Mouse (Mus musculus) monocyte, adult 5-6 weeks (primary cell): ENCODE results near the gene Usp37. TPM values are rescaled to one million over a fixed set of nuclear protein-coding genes. Genes with fewer than 3 reads are reported as not detected.
A peak's percentile ranks its signal among the peaks of the same experiment; 100 is the strongest.

ENCODE experiments used
- ATAC-seq: fragments of 153-309, 156-312 bp; replicated peaks from 2 replicates; pipeline ENCODE4 v1.8.0; 2017; ENCODE audit warnings: mild to moderate bottlenecking; ENCODE audit not compliant: low TSS enrichment, insufficient number of reproducible peaks, severe bottlenecking, poor library complexity, low FRiP score
- total RNA-seq: library from RNA; stranded (forward); fragments of 200-1000, 200-491, 200-594 nt; gene quantifications from 3 replicates; pipeline ENCODE4 v1.2.3, GENCODE M21; 2017

The Usp37 gene
- total RNA-seq, 1 experiment from 2014 or later = 19.4 TPM

DNA sequence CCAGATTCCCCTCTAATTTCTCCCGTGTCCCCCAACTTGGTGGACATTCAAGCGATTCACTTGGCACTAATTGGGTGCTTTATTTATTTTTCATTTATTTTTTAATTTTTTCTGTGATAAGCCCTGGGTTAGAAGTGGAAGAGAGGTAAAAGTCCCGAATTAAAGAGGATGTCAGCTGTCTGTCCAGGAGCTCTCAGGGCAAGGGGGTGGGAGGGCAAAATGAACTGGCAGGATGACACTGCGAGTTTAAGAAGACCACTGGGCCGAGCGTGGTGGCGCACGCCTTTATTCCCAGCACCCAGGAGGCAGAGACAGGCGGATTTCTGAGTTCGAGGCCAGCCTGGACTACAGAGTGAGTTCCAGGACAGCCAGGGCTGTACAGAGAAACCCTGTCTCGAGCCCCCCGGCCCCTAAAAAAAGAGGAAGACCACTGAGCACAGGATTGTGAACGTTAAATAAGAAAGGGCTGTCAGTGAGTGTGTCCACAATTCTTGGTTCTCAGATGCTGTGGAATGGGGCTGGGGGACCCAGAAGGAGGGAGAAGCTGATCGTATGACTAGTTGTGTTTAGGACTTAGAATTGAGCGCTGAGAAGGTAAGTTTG lies 156.6 kb downstream of the Usp37 start:
- ATAC-seq = no peak

GRCm38 (mm10) chr1:74386714-74387385 lies 157.2 kb downstream of the Usp37 start:
- peak; percentile 57 for ATAC-seq

- ATAC-seq = no peak
Observed at GRCm38 (mm10) chr1:74386363-74386713, 157.7 kb downstream of the Usp37 start.

DNA sequence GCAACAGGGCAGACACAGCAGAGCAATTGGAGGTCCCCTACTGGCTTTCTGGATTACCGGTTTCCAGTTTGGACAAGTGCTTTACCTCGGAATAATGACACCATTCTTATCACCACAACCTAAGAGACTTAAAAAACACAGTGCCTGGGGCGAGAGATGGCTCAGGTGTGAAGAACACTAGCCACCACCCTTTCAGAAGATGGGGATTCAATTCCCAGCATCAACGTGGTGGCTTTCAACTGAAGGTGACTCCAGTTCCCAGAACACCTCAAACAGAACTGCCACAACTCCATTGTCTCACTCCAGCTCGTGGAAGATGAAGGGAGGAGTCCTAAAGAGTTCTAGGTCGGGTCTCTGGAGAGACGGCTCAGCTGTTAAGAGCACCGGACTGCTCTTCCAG lies 158.6 kb downstream of the Usp37 start:
- no peak for ATAC-seq

Other genes starting within 250 kb of the Usp37 start
- gene Tmbim1, start 238.7 kb downstream of the Usp37 start, total RNA-seq = 15.8 to 20.8 TPM (median 19.0 TPM) in 3 replicates
- 0.29 to 3.3 TPM (median 0.96 TPM) in 3 replicates for gene Catip, start 182.2 kb downstream of the Usp37 start, total RNA-seq
- gene Slc11a1, start 169.1 kb downstream of the Usp37 start, total RNA-seq = 180 to 306 TPM (median 249 TPM) in 3 replicates
- 31.8 to 64.2 TPM (median 34.4 TPM) in 3 replicates for gene Ctdsp1, start 152.8 kb downstream of the Usp37 start, total RNA-seq
- gene Vil1, start 134.9 kb downstream of the Usp37 start, total RNA-seq = 0.87 to 1.9 TPM in 2 of 3 replicates, not detected in the other
- gene Cnot9, start 38.2 kb downstream of the Usp37 start, total RNA-seq = 7.8 to 24.2 TPM (median 13.9 TPM) in 3 replicates
- gene Plcd4, start 1.4 kb downstream of the Usp37 start, total RNA-seq = 0.19 to 0.97 TPM in 2 of 3 replicates, not detected in the other
- gene Zfp142, start 44.0 kb upstream of the Usp37 start, total RNA-seq = 6.4 to 18.3 TPM (median 16.4 TPM) in 3 replicates
- 3.1 to 10.1 TPM (median 5.5 TPM) in 3 replicates for gene Bcs1l, start 44.0 kb upstream of the Usp37 start, total RNA-seq
- 30.7 to 48.3 TPM (median 36.2 TPM) in 3 replicates for gene Rnf25, start 57.1 kb upstream of the Usp37 start, total RNA-seq
- gene Stk36, start 57.2 kb upstream of the Usp37 start, total RNA-seq = 1.2 TPM in 1 of 3 replicates, not detected in the others
- 13.3 to 25.8 TPM (median 21.5 TPM) in 3 replicates for gene Ttll4, start 117.5 kb upstream of the Usp37 start, total RNA-seq
- 52.0 to 91.2 TPM (median 90.6 TPM) in 3 replicates for gene Cyp27a1, start 169.3 kb upstream of the Usp37 start, total RNA-seq
- not detected in 3 replicates for gene Prkag3, start 204.9 kb upstream of the Usp37 start, total RNA-seq
- gene Wnt6, start 227.6 kb upstream of the Usp37 start, total RNA-seq = 0.87 to 2.2 TPM (median 0.96 TPM) in 3 replicates
- not detected in 3 replicates for gene Wnt10a, start 247.2 kb upstream of the Usp37 start, total RNA-seq